Mouse (Mus musculus) E14TG2a.4 (cell line): ENCODE measurements around the gene Trpm5.

Experiments used
- H3K27me3 ChIP-seq: 2 replicates; pipeline ENCODE4 v1.6.1; 2014; ENCODE audit warnings: low read length, control low read depth; ENCODE audit not compliant: insufficient read depth
- H3K36me3 ChIP-seq: 2 replicates; pipeline ENCODE4 v1.6.1; 2014; ENCODE audit warnings: low read length, control low read depth; ENCODE audit not compliant: insufficient read depth
- H3K4me1 ChIP-seq: replicated peaks from 2 replicates; pipeline ENCODE4 v1.6.1; 2014; ENCODE audit warnings: low read depth, low read length, control low read depth
- H3K4me3 ChIP-seq: replicated peaks from 2 replicates; pipeline ENCODE4 v1.5.1; 2014; ENCODE audit warnings: mild to moderate bottlenecking, low read length
- H3K9me3 ChIP-seq: 2 replicates; pipeline ENCODE4 v1.6.1; 2014; ENCODE audit warnings: low read length, control low read depth
- CTCF ChIP-seq: conservative IDR thresholded peaks from 2 replicates; pipeline ENCODE4 v1.5.1; 2014; ENCODE audit warnings: low read length
- NANOG ChIP-seq: IDR thresholded peaks from 2 replicates; pipeline ENCODE4 v1.6.1; 2014; ENCODE audit warnings: borderline replicate concordance, low read length, mixed read lengths
- POU5F1 ChIP-seq: IDR thresholded peaks from 2 replicates; pipeline ENCODE4 v1.6.1; 2014; ENCODE audit warnings: low read length, borderline replicate concordance

Trpm5 gene

DNA sequence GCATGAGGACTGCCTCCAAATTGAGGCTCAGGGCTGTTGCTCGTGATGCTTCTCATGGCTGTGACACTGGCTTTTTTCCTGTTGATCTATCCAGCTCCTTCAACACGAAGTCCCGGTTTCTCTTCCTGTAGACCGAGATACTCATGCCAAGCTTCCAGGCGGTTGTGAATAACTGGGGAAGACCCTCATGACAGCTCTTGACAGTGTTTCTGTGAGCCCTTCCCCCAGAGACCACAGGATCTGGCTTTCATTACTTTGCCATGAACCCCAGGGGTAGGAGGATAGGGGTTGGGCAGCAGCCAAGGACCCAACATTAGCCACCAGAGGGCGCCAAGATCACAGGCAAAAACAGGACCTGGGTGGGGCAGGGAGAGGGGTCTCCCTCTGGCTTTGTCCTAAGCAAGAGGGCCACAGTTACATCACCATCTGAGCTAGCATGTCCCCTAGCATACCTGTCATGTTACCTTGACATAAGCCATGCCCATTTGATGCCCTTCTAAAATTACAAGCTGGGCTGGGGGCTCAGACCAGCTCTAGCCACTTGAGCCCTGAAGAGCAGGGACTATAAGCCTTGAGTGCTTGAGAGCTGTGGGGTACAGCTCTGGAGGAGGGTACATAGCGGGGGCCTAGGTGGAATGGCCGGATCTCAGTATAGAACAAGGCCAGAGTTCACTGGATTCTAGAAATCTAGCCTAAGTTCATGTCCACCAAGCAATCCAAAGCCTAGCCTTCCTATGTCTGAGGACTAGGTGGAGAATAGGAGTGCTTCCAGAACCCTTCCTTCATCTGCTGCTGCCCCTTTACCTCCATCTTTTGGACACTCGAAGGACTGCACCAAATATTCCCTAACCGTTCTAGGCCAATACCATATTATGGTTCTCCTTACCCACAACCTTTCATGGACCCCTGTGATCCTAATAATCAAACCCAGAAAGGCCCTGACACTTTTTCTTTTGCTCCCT lies at the start of gene Trpm5:
TSS of gene Trpm5 (minus strand) at position 51 of the 962 bp plus-strand sequence.
- TF ChIP-seq CTCF (peak; percentile 86), NANOG (no peak)
- Histone ChIP-seq H3K36me3 (no peaks in the 10 kb centered on the region), H3K4me3 (no peak within 1 kb of the TSS), H3K9me3 (no peaks in the 10 kb centered on the region), H3K4me1 (no peaks in the 10 kb centered on the region; the same call in 1 of the 2 replicates), H3K27me3 (peaks cover 86% of the 10 kb centered on the region)

DNA sequence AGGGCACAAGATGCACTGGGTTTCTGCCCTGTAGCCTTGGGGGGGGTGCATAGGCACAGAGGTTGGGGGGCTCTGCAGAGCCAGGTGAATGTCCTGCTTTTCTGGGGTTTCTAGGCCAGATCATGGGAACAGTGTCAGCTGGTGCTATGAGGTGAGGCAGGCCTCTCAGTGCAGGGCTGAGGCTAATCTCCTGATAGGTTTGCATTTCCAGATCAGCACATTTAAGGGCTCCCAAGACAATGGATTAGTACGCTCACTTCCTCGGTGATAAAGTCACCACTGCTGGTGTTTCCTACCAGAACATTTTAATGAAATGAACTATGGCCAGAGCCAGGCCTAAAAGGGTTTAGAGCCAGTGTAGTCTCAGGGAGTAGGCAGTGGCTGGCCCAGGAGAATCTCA lies 48.2 kb upstream of the Trpm5 start:
- H3K27me3 ChIP-seq = peaks cover 71% of the 10 kb centered on the region
- no peaks in the 10 kb centered on the region for H3K9me3 ChIP-seq
- H3K36me3 ChIP-seq = no peaks in the 10 kb centered on the region
- no peak for TF ChIP-seq CTCF
- TF ChIP-seq POU5F1 = no peak
- no peak for TF ChIP-seq NANOG
- H3K4me1 ChIP-seq = no peaks in the 10 kb centered on the region
- H3K4me3 ChIP-seq = no peak overlapping the region

- H3K27me3 ChIP-seq = peaks cover 69% of the 10 kb centered on the region
- TF ChIP-seq POU5F1 = no peak
- TF ChIP-seq NANOG = no peak
- TF ChIP-seq CTCF = no peak
- H3K4me1 ChIP-seq = no peaks in the 10 kb centered on the region
- no peaks in the 10 kb centered on the region for H3K36me3 ChIP-seq
- no peak overlapping the region for H3K4me3 ChIP-seq
- no peaks in the 10 kb centered on the region for H3K9me3 ChIP-seq
These were observed 45.5 kb upstream of the Trpm5 start for GRCm38 (mm10) chr7:143139932-143140331.

GRCm38 (mm10) chr7:143138789-143139188 lies 44.3 kb upstream of the Trpm5 start:
- Histone ChIP-seq H3K9me3 (no peaks in the 10 kb centered on the region), H3K36me3 (no peaks in the 10 kb centered on the region), H3K27me3 (peaks cover 68% of the 10 kb centered on the region), H3K4me1 (no peaks in the 10 kb centered on the region), H3K4me3 (no peak overlapping the region)
- TF ChIP-seq NANOG = no peak
- TF ChIP-seq POU5F1 = no peak
- peak; percentile 69 for TF ChIP-seq CTCF

- Histone ChIP-seq H3K4me1 (no peaks in the 10 kb centered on the region), H3K9me3 (no peaks in the 10 kb centered on the region), H3K36me3 (no peaks in the 10 kb centered on the region), H3K27me3 (peaks cover 60% of the 10 kb centered on the region), H3K4me3 (no peak overlapping the region)
- TF ChIP-seq POU5F1 = no peak
- TF ChIP-seq CTCF = no peak
- no peak for TF ChIP-seq NANOG
These were observed 42.1 kb upstream of the Trpm5 start for GRCm38 (mm10) chr7:143136561-143136960.

DNA sequence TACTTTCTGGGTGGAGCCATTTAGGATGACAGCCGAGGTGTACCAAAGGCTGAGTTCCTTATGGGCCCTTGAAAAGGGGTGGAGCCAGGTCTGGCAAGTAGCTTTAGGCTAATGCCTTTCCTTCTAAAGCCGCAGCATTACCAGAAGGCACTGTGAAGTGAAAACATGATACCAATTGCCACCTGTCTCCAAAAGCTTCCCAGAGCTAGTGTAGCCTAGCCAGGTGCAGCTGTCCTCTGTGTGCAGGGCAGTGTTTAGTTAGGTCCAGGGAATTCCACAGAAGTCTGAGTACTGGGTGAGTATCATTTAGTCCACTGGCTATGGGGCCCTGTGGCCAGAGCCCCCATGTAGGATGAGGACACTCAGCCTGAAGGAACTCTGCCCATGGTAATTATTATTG lies 41.7 kb upstream of the Trpm5 start:
- H3K4me3 ChIP-seq = no peak overlapping the region
- H3K4me1 ChIP-seq = no peaks in the 10 kb centered on the region
- no peak for TF ChIP-seq POU5F1
- no peak for TF ChIP-seq CTCF
- TF ChIP-seq NANOG = no peak
- H3K27me3 ChIP-seq = peaks cover 58% of the 10 kb centered on the region
- no peaks in the 10 kb centered on the region for H3K36me3 ChIP-seq
- no peaks in the 10 kb centered on the region for H3K9me3 ChIP-seq

- no peak for TF ChIP-seq CTCF
- TF ChIP-seq POU5F1 = no peak
- TF ChIP-seq NANOG = no peak
- no peaks in the 10 kb centered on the region for H3K4me1 ChIP-seq
- H3K36me3 ChIP-seq = no peaks in the 10 kb centered on the region
- no peak overlapping the region for H3K4me3 ChIP-seq
- peaks cover 43% of the 10 kb centered on the region for H3K27me3 ChIP-seq
- no peaks in the 10 kb centered on the region for H3K9me3 ChIP-seq
These were observed 38.4 kb upstream of the Trpm5 start for GRCm38 (mm10) chr7:143132815-143133214.

- Histone ChIP-seq H3K9me3 (no peaks in the 10 kb centered on the region), H3K36me3 (no peaks in the 10 kb centered on the region), H3K27me3 (peaks cover 5% of the 10 kb centered on the region), H3K4me1 (peaks cover 66% of the 10 kb centered on the region), H3K4me3 (peak overlapping the region; percentile 64)
- TF ChIP-seq NANOG (no peak), POU5F1 (no peak), CTCF (no peak)
These were observed 30.5 kb upstream of the Trpm5 start for GRCm38 (mm10) chr7:143124902-143125301.

- no peak for TF ChIP-seq POU5F1
These were observed 29.6 kb upstream of the Trpm5 start for GRCm38 (mm10) chr7:143123876-143124669.

More at GRCm38 (mm10) chr7:143123876-143124669, 29.6 kb upstream of the Trpm5 start:
- H3K4me1 ChIP-seq = peaks cover 74% of the 10 kb centered on the region
- peaks cover 5% of the 10 kb centered on the region for H3K27me3 ChIP-seq
- H3K36me3 ChIP-seq = no peaks in the 10 kb centered on the region
- peak overlapping the region; percentile 64 for H3K4me3 ChIP-seq
- H3K9me3 ChIP-seq = no peaks in the 10 kb centered on the region
